Mouse (Mus musculus) thymus, adult 2 months (tissue): ENCODE measurements around the gene Wdsub1. TPM values are rescaled to one million over a fixed set of nuclear protein-coding genes. Genes with fewer than 3 reads are reported as not detected.

Experiments used
- DNase-seq: peaks from one replicate; pipeline ENCODE4 v3.0.0; 2021
- H3K27ac ChIP-seq: fragments of 200-500 bp; 2 replicates; pipeline ENCODE4 v1.5.1; 2012; ENCODE audit warnings: low read length, control low read depth; ENCODE audit not compliant: control insufficient read depth, insufficient read depth
- H3K27me3 ChIP-seq: fragments of 200-500 bp; 2 replicates; pipeline ENCODE4 v1.6.1; 2012; ENCODE audit warnings: mild to moderate bottlenecking, low read length, moderate library complexity, mixed read lengths; ENCODE audit not compliant: control insufficient read depth, insufficient read depth
- H3K36me3 ChIP-seq: fragments of 200-500 bp; 2 replicates; pipeline ENCODE4 v1.6.1; 2012; ENCODE audit warnings: mild to moderate bottlenecking, low read length, moderate library complexity; ENCODE audit not compliant: control insufficient read depth, insufficient read depth
- H3K4me1 ChIP-seq: fragments of 200-500 bp; replicated peaks from 2 replicates; pipeline ENCODE4 v1.6.1; 2012; ENCODE audit warnings: low read length; ENCODE audit not compliant: control insufficient read depth, insufficient read depth
- H3K4me3 ChIP-seq: fragments of 200-500 bp; 2 replicates; pipeline ENCODE4 v1.5.1; 2012; ENCODE audit warnings: mild to moderate bottlenecking, low read length, control low read depth, moderate library complexity; ENCODE audit not compliant: control insufficient read depth, insufficient read depth
- CTCF ChIP-seq: fragments of 200-500 bp; IDR thresholded peaks from 2 replicates; pipeline ENCODE4 v1.5.1; 2012; ENCODE audit warnings: mild to moderate bottlenecking, control low read depth, low read length, moderate library complexity, borderline replicate concordance; ENCODE audit not compliant: control insufficient read depth, poor library complexity, insufficient read depth; ENCODE audit errors: extremely low read depth
- POLR2A ChIP-seq: fragments of 200-500 bp; IDR thresholded peaks from 2 replicates; pipeline ENCODE4 v1.6.1; 2012; ENCODE audit warnings: mild to moderate bottlenecking, low read length, control low read depth, moderate library complexity; ENCODE audit not compliant: control insufficient read depth, poor library complexity, insufficient read depth; ENCODE audit errors: extremely low read depth
- WGBS: fragments of 180-500 bp; shearing (Covaris S2); methylation state at CpG from one replicate; pipeline ENCODE4 v1.1.7; 2018; 5-methylcytosine and 5-hydroxymethylcytosine counted together
- polyA plus RNA-seq: library from polyadenylated mRNA; depleted of rRNA; stranded (reverse); fragments of >200 nt; gene quantifications from 2 replicates; pipeline ENCODE4 v1.2.3, GENCODE M21; 2012; rRNA removed

The Wdsub1 gene
- 45.6 and 46.8 TPM in 2 replicates for polyA plus RNA-seq

DNA sequence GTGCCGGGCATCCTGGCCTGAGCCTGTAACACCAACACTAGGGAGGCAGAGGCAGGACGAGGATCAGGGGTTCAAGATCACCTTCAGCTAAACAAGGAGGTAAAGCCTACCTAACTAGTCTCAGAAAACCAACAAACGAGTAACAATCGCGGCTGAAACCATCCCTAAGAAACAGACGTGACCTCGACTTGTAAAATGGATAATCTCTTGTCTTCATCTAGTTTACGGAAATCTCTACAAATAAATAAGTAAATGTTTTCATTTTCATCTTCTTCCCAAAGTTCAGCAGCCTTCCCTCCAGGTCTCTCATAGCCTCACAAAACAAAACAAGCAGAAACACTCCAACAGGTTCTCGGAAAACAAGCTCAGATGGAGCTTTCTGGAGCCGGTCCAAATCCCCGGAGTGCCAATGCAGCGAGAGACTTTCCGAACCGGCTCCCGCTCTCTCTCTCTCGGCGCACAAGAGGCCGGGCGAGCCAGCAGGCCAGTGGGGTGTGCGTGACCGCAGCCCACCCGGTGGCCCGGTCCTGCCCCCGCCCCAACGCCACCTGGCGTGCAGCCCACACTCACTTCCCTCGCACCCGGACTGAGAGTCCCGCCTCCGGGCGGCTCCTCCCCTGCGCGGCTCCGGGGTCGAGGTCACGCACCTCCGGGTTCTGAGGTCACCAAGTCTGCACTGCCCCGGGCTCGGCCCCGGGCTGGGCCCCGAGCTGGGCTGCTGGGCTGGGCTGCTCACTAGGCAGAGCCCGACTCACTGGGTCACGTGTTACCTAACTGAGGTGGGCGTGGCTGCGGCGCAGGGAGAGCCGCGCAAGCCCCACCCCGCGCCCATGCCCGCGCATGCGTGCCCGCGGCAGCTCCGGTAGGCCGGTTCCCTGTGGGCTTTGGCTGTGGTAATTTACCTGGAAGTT lies at the start of gene Wdsub1:
TSS of gene Wdsub1 (minus strand) at position 761 of the 911 bp plus-strand sequence.
- Histone ChIP-seq H3K36me3 (no peaks in the 10 kb centered on the region), H3K27me3 (no peaks in the 10 kb centered on the region), H3K4me1 (peaks cover 9% of the 10 kb centered on the region), H3K4me3 (peak within 1 kb of the TSS; percentile 89), H3K27ac (no peak within 1 kb of the TSS)
- DNase-seq = peak; percentile 93
- WGBS = 1% methylated on average over 57 of the region's 57 CpGs
- peak; percentile 66; the same call in 1 of the 2 replicates for TF ChIP-seq CTCF
- TF ChIP-seq POLR2A = peak; percentile 32; the same call in 1 of the 2 replicates

DNA sequence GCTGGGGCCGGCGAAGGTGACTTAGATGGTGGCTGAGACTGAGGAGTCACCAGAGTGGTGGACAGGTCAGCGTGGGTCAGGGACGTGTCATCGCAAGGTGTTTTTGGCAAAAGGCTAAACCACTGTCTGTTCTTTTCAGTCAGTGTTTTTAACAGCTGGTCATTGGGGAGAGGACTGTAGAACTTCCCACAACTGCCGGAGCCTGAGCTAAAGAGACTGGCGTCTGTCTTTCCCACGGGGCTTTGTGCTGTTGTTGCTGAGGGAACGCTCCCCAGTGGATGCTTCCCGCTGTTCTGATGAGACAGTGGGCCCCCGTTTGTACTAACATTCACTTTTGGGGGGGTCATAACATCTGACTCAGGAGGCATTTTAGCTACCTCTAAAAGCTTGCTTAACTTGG lies 31.2 kb upstream of the Wdsub1 start:
- TF ChIP-seq POLR2A (no peak), CTCF (no peak)
- no peaks in the 10 kb centered on the region for H3K27me3 ChIP-seq
- no peak overlapping the region for H3K4me3 ChIP-seq
- no peak for DNase-seq
- no peaks in the 10 kb centered on the region for H3K4me1 ChIP-seq
- H3K36me3 ChIP-seq = peaks cover 50% of the 10 kb centered on the region
- 98% methylated on average over 11 of the region's 11 CpGs for WGBS
- H3K27ac ChIP-seq = no peak overlapping the region

DNA sequence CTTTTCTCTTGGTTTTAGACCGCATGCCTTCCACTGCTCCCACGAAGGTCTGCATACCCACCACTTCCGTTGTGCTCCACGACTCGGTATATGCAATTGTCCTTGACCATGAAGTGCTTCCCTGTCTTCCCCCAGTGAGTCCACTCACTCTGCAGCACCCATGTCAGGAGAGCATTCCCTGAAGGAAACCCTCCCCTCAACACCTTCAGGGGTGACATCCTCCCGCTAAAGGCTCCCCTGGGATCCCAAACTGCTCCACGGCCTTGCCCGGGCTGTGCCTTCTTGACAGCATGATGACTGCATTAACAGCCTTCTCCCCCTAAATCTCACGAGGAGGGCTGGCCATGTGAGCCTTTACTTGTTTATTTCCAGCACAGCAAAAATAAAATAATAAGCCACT lies 25.7 kb upstream of the Wdsub1 start:
- Histone ChIP-seq H3K4me3 (no peak overlapping the region), H3K27me3 (no peaks in the 10 kb centered on the region), H3K27ac (no peak overlapping the region), H3K36me3 (peaks cover 32% of the 10 kb centered on the region), H3K4me1 (no peaks in the 10 kb centered on the region)
- TF ChIP-seq CTCF (no peak), POLR2A (no peak)
- DNase-seq = no peak
- WGBS = 95% methylated on average over 9 of the region's 9 CpGs

DNA sequence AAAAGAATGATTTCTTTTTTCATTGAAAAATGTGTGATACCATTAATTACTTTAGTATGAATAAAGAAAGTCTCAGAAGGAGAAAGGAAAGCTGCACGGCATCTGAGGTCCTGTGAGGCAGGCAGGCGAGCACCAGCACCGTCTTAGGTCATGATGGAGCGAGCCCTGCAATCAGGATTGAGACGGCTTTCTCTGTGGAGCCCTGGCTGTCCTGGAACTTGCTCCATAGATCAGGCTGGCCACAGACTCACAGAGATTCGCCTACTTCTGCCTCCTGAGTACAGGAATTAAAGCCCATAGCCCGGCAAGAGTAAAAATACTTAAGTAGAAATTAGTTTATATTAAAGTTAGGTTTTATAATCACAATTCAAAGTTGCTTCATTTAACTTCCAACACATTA lies 21.6 kb upstream of the Wdsub1 start:
- no peak for DNase-seq
- Histone ChIP-seq H3K27ac (no peak overlapping the region), H3K27me3 (no peaks in the 10 kb centered on the region), H3K4me3 (no peak overlapping the region), H3K4me1 (no peaks in the 10 kb centered on the region), H3K36me3 (peaks cover 38% of the 10 kb centered on the region)
- WGBS = 99% methylated on average over 7 of the region's 7 CpGs
- TF ChIP-seq CTCF (no peak), POLR2A (no peak)

DNA sequence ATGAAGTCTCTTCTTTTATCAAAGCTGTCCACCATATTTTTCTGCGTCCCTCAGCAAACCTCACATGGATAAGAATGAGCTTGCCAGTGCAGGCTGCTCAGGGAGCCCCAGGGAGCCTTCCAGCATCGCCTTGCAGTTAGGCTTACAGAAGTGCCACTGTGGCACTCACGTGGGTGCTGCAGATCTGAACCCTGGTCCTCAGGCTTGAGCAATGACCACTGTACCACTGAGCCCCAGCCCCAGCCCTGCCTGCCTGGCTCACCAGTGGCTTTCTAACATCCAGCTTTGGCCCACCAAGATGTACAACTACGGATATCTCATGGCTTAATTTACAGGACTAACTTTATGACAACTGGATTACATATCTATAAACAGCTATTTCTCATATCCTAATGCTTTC lies 16.3 kb upstream of the Wdsub1 start:
- Histone ChIP-seq H3K27me3 (no peaks in the 10 kb centered on the region), H3K4me3 (no peak overlapping the region), H3K4me1 (no peaks in the 10 kb centered on the region), H3K27ac (no peak overlapping the region), H3K36me3 (peaks cover 28% of the 10 kb centered on the region)
- no peak for TF ChIP-seq CTCF
- no peak for TF ChIP-seq POLR2A
- 97% methylated on average over 4 of the region's 4 CpGs for WGBS
- DNase-seq = no peak

DNA sequence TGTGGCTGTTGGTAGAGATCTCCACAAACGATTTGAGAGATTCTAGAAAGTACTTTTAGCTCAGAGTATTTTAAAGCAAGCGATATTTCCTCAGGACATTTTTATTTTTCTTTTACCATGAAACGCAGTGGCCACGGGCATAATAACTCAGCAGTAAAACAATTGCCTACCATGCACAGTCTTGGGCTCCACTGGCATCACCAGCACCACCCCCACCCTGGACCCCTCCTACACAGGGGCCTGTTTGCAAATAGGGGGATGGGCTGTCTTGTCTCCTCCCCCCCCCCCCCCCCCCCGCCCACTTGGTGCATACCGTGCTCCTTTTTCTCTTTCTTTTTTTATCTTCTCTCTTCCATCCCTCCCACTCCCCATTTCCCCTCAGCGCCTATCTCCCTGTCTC lies 15.7 kb upstream of the Wdsub1 start:
- no peak for TF ChIP-seq CTCF
- no peak for TF ChIP-seq POLR2A
- H3K36me3 ChIP-seq = peaks cover 28% of the 10 kb centered on the region
- no peak for DNase-seq
- H3K27ac ChIP-seq = no peak overlapping the region
- no peaks in the 10 kb centered on the region for H3K27me3 ChIP-seq
- WGBS = 93% methylated on average over 7 of the region's 7 CpGs
- no peak overlapping the region for H3K4me3 ChIP-seq
- H3K4me1 ChIP-seq = no peaks in the 10 kb centered on the region

DNA sequence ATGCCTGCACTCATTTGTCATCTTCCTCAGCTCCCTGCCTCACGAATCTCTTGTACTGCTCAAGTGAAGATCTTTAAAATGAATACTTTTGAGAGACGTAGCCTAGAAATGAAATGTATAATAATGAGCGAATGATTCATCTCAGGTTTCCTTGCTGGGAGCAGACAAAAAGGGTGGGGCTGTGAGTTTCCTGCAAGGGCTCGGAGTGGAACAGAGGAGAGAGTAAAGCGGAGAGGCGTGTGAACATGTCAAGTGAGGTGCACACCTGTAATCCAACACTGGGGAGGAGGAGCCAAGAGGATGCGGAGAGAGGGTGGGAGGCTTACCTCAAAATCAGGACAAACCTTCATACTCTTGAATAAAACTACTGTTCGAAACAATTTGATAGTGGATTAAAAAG lies 14.4 kb upstream of the Wdsub1 start:
- peaks cover 16% of the 10 kb centered on the region for H3K36me3 ChIP-seq
- H3K27ac ChIP-seq = no peak overlapping the region
- no peaks in the 10 kb centered on the region for H3K27me3 ChIP-seq
- H3K4me1 ChIP-seq = no peaks in the 10 kb centered on the region
- H3K4me3 ChIP-seq = no peak overlapping the region
- DNase-seq = no peak
- TF ChIP-seq CTCF (no peak), POLR2A (no peak)
- 94% methylated on average over 8 of the region's 8 CpGs for WGBS

DNA sequence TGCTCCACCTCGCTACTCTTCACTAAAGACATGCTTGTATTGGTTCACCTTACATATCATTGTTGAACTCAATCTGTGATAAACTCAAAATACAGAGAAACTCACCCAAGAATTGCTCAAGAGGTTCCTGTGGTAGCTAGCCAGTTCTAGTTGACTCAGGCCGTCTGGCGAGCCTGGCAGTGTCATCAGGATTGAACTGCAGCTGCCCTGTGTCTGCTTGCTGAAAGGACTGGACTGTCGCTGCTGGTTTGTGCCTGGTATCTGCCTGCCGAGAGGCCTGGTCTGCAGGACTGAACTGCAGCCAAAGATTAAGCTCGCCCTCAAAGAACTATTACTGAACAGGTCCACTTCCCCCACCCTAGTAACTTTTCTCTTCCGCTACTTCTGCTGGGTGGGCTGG lies 14.0 kb upstream of the Wdsub1 start:
- H3K27me3 ChIP-seq = no peaks in the 10 kb centered on the region
- no peak overlapping the region for H3K4me3 ChIP-seq
- no peaks in the 10 kb centered on the region for H3K4me1 ChIP-seq
- no peak for DNase-seq
- H3K27ac ChIP-seq = no peak overlapping the region
- peaks cover 12% of the 10 kb centered on the region for H3K36me3 ChIP-seq
- TF ChIP-seq POLR2A (no peak), CTCF (no peak)
- WGBS = 98% methylated on average over 7 of the region's 7 CpGs
